Mouse (Mus musculus) brain, embryonic 14.5 days (tissue): Measurements from ENCODE around the gene Gdpd5. TPM values are rescaled to one million over a fixed set of nuclear protein-coding genes. Genes with fewer than 3 reads are reported as not detected.

Source experiments
- DNase-seq: peaks from one replicate; pipeline ENCODE4 v3.0.0-alpha.2; 2011; ENCODE audit warnings: low read depth
- CTCF ChIP-seq: fragments of 200-500 bp; IDR thresholded peaks from 2 replicates; pipeline ENCODE4 v1.5.1; 2012; ENCODE audit warnings: inconsistent platforms, mild to moderate bottlenecking, moderate library complexity, borderline replicate concordance; ENCODE audit not compliant: insufficient read depth, insufficient read length; ENCODE audit errors: extremely low read depth
- POLR2A ChIP-seq: fragments of 200-500 bp; IDR thresholded peaks from 2 replicates; pipeline ENCODE4 v1.6.1; 2012; ENCODE audit warnings: mild to moderate bottlenecking, inconsistent platforms, borderline replicate concordance; ENCODE audit not compliant: poor library complexity, insufficient read depth, insufficient read length, severe bottlenecking; ENCODE audit errors: extremely low read depth
- polyA plus RNA-seq: library from polyadenylated mRNA; depleted of rRNA; stranded (reverse); fragments of >200 nt; gene quantifications from 2 replicates; pipeline ENCODE4 v1.2.3, GENCODE M21; 2012

Gene Gdpd5
- polyA plus RNA-seq, 1 experiment = 70.2 TPM

DNA sequence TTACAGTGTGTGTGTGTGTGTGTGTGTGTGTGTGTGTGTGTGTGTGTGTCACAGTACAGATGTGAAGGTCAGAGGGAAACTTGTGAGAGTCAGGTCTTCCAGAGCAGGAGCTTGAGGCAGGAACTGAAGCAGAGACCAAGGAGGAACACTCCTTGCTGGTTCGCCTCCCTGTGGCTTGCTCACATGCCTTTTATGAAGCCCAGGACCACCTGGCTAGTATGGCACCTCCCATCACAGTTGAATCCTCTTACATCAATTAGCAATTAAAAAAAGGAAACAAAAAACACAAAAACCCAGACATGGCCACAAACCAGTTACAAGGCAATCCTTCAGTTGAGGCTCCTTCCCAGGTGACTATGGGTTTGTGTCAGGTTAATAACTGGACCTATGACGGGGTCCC is 81.9 kb downstream of the Gdpd5 start:
- TF ChIP-seq POLR2A (no peak), CTCF (no peak)
- DNase-seq = no peak

DNA sequence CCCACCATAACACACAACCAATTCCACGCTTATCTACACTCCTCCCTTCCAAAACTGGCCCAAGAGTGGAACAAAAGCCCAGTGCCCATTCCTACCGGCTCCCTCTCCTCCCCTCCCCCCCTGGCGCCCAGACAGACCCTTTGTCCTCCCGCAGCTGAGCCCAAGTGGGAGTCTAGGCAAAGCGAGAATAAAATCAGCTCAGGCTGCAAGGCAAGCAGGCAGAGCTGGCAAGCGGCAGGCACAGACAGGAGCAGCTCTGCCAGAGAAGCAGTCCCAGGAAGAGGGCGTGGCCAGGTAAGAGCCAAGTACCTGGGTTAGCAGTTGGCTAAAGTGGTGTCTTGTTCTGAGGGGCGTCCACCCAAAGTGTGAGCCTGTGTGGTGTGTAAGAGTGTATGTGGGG is 84.6 kb downstream of the Gdpd5 start, which contains the start of gene Klhl35:
TSS of gene Klhl35 (plus strand) at position 194 of the 400 bp plus-strand sequence.
- TF ChIP-seq CTCF (no peak), POLR2A (peak; percentile 19; the same call in 1 of the 2 replicates)
- peak; percentile 87 for DNase-seq

DNA sequence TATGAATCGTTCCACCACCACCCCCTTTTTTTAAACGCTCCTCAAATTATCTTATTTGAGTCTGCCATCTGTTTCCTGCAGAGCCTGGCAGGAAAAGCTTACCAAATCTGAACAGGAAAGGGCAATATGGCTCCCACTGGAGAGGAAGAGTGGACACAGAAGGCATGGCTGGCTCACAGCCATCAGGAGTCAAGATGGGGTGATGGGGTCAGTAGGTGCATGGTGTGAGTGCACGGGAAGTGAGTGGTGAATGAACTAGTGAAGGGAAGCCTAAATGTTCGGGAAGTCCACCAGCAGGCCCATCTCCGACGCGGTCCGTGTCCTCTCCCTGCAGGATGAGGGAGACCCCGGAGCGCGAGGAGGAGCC is 86.7 kb downstream of the Gdpd5 start:
- TF ChIP-seq POLR2A (no peak), CTCF (no peak)
- peak; percentile 69 for DNase-seq

DNA sequence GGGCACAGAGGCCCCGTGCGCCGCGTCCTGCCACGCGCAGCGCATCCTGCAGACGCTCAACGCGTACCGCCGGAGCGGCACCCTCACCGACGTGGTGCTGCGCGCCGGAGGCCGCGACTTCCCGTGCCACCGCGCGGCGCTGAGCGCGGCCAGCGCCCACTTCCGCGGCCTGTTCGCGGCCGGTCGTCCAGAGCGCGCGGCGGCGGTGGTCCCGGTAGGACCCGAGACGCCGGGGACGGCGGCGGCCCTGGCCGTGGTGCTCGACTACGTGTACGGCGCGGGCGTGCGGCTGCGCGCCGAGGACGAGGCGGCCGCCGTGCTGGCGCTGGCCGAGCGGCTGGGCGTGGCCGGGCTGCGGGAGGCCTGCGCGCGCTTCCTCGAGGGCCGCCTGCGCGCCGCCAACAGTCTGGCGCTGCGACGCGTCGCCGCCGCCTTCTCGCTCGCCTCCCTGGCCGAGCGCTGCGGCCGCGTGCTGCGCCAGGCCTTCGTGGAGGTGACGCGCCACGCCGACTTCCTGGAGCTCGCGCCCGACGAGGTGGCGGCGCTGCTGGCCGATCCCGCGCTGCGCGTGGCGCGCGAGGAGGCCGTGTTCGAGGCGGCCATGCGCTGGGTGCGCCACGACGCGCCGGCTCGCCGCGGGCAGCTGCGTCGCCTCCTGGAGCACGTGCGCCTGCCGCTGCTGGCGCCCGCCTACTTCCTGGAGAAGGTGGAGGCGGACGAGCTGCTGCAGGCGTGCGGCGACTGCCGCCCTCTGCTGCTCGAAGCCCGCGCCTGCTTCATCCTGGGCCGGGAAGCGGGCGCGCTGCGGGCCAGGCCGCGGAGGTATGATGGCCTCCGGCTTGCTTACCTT is 87.3 kb downstream of the Gdpd5 start:
- peak; percentile 94 for DNase-seq
- peak; percentile 57 for TF ChIP-seq CTCF
- peak; percentile 7 for TF ChIP-seq POLR2A

DNA sequence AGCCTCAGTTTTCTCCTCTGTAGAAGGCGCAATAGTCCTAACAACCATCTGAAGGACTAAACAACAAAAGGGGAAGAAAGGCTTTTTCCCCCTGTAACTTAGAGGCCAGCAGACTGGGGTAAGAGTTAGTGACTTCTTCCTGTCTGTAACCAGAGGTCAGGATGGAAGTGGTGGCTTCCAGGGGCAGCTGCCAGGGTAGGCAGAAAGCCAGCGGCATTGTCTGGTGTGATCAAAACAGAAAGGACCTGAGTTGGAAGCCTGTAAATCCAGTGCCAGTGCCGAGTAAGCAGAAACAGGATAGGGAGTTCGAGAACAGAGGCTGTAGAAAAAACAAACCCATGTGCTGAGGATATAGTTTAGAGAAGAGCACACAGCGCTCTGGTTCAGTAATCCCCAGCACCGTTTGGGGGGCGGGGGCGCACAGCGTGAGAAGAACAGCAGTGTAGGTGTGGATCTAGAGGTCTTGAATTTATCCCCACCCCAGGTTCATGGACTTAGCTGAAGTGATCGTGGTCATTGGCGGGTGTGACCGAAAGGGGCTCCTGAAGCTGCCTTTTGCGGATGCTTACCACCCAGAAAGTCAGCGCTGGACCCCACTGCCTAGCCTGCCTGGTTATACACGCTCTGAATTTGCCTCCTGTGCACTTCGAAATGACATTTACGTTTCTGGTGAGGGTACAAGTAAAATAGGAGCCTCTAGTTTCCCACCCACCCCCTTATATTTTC is 88.6 kb downstream of the Gdpd5 start:
- no peak for DNase-seq
- TF ChIP-seq CTCF = no peak
- TF ChIP-seq POLR2A = no peak

DNA sequence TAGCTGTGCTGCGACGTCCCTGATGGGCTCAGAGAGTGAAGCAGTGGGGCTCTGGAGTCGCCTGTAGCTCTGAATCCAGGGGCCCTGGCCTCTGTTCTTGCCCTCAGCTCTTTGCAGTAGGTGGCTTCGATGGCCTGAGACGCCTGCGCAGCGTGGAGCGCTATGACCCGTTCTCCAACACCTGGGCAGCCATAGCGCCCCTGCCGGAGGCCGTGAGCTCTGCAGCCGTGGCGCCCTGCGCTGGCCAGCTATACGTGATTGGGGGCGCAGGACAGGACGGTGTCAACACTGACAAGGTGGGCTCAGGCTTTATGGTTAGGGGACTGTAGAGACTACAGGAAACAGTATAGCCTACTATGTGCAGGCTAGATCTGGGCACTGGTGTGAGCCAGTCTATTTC is 90.4 kb downstream of the Gdpd5 start:
- DNase-seq = no peak
- peak; percentile 20; the same call in 1 of the 2 replicates for TF ChIP-seq CTCF
- TF ChIP-seq POLR2A = no peak

DNA sequence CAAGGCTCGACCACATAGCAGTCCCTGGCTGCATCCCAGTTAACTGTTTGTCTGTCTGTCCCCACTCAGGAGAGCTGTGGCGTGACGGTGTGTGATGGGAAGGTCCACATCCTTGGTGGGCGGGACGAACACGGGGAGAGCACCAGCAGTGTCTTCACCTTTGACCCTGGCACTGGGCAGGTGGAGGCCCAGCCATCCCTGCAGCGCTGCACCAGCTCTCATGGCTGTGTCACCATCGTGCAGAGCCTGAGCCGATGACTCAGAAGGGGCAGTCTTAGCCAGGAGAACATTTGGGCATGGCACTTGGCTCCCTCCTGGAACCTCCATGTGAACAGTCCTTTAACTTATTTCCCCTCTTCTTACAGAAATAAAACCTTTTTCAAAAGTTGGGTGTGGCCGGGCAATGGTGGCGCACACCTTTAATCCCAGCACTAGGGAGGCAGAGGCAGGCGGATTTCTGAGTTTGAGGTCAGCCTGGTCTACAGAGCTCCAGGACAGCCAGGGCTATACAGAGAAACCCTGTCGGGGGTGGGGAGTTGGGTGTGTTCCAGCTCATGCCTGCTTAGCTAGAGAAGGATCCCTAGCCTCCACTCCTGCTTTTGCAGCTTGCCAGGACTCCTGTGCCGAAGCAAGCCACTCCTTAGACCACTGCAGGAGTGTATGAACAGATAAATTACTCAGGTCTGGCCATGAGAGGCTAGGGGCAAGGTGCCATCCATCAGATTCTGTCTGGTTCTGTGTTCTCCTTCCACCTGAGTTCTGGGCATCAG is 92.6 kb downstream of the Gdpd5 start:
- TF ChIP-seq CTCF = no peak
- no peak for TF ChIP-seq POLR2A
- DNase-seq = peak; percentile 54

DNA sequence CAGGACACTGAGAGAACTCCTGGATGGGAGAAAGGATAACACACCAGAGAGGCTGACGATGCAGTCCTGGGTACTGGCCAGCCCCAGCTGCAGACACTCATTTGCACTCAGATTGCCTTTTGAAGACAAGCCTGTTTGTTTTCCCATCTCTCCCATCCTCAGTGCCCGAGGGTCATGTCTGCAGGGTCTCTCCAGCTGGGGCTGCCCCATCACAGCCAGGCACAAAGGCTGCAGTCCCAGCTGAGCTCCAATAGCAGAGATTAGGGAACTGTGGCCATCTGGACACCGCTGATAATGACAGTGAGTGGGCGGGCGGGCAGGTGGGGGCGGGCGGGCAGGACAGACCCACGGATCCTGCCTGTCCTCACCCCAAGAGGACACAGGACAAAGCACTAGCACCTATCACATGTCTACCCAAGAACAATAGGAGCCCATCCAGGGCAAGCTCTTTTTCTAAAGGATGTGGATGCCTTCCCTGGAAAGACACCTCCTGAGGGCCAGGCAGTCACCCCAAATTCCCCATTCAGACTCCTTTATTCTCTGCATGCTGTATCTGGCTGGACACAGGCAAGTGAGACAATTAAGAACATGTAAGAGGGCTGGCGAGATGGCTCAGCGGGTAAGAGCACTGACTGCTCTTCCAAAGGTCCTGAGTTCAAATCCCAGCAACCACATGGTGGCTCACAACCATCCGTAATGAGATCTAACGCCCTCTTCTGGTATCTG is 93.8 kb downstream of the Gdpd5 start:
- TF ChIP-seq CTCF = no peak
- no peak for TF ChIP-seq POLR2A
- DNase-seq = peak; percentile 80

DNA sequence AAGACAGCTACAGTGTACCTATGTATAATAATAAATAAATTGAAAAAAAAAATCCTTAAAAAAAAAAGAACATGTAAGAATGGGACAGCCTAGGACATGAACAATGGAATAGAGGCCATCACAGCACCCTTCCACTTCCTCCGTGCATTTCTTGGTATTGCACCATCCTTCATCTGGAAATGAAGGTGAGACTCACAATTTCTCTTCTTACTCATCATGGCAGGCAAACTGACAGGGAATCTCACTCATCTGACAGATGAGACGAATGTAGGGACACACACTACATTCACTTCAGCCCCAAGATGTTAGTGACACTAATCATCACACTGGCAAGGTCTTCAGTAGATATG is 94.3 kb downstream of the Gdpd5 start:
- no peak for TF ChIP-seq POLR2A
- TF ChIP-seq CTCF = no peak
- no peak for DNase-seq

DNA sequence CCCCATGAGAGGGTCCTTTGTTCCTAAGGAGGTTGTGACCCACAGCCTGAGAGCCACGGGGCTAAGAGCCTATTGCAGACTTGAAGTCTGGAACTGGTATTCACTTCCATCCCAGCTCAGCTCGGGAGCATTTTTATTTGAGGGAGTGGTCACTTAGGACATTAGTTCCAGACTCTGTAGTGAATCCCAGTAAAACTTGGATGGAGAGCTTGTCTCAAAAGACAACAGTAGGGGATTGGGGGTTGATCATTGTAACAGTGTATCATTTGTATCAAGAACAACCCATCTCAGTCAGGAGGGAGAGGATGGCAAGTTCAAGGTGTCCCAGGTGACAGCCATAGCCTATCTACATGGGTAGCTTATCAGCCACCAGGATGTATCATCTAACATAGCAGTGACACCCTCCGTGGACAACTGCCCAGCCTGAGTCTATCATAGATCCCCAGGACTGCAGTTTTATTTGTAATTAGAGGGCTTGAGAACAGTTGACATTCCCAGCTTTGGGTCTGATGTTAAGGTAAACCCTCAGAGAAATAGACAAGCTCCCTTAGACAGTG is 95.4 kb downstream of the Gdpd5 start:
- TF ChIP-seq CTCF (no peak), POLR2A (no peak)
- DNase-seq = no peak
